ENCODE assay signal across 8 mouse cellular contexts in genomic region chr17:35861198-35861857, GRCm38 (mm10). TPM values are rescaled to one million over a fixed set of nuclear protein-coding genes. Genes with fewer than 3 reads are reported as not detected.
A peak's percentile ranks its signal among the peaks of the same experiment; 100 is the strongest.
DNase-seq lines count a peak whose midpoint lies in the region; ATAC-seq and TF ChIP-seq lines count a peak whose summit lies in the region.

Gene Nrm, plus strand, starts transcription at chr17:35861318.

- peaks cover 3% of the 10 kb centered on the region for H3K79me3 ChIP-seq in C2C12 (ENCODE audit: low read depth)

- H3K4me1 ChIP-seq in bone marrow macrophage, adult 2 months (ENCODE audit: control insufficient read depth, insufficient read depth, low read length) = peaks cover 28% of the 10 kb centered on the region
- H3K4me1 ChIP-seq in embryonic fibroblast, embryonic 13.5 days (ENCODE audit: control insufficient read depth, insufficient read depth, low read length) = peaks cover 12% of the 10 kb centered on the region
- H3K4me1 ChIP-seq in heart, embryonic 10.5 days = peaks cover 27% of the 10 kb centered on the region
- peaks cover 28% of the 10 kb centered on the region for H3K4me1 ChIP-seq in kidney, embryonic 15.5 days
- H3K4me1 ChIP-seq in liver, embryonic 13.5 days (replicated peaks) = peaks cover 43% of the 10 kb centered on the region
- peaks cover 14% of the 10 kb centered on the region for H3K4me1 ChIP-seq in stomach, embryonic 15.5 days

- H3K27me3 ChIP-seq in C2C12 (ENCODE audit: control insufficient read depth, insufficient read depth, insufficient read length) = no peaks in the 10 kb centered on the region
- no peaks in the 10 kb centered on the region for H3K27me3 ChIP-seq in heart, embryonic 10.5 days (ENCODE audit: insufficient read depth, poor library complexity, severe bottlenecking)
- H3K27me3 ChIP-seq in kidney, embryonic 15.5 days = no peaks in the 10 kb centered on the region
- H3K27me3 ChIP-seq in liver, embryonic 13.5 days = peaks cover 34% of the 10 kb centered on the region
- no peaks in the 10 kb centered on the region for H3K27me3 ChIP-seq in stomach, embryonic 15.5 days (replicated peaks)

- peak within 1 kb of the TSS; percentile 72 for H3K9ac ChIP-seq in kidney, embryonic 15.5 days
- peak within 1 kb of the TSS; percentile 81 for H3K9ac ChIP-seq in liver, embryonic 13.5 days
- H3K9ac ChIP-seq in stomach, embryonic 15.5 days = peak within 1 kb of the TSS; percentile 84

- H3K36me3 ChIP-seq in C2C12 (ENCODE audit: control insufficient read depth, insufficient read depth) = peaks cover 22% of the 10 kb centered on the region
- peaks cover 26% of the 10 kb centered on the region for H3K36me3 ChIP-seq in heart, embryonic 10.5 days
- H3K36me3 ChIP-seq in kidney, embryonic 15.5 days = peaks cover 29% of the 10 kb centered on the region
- peaks cover 26% of the 10 kb centered on the region for H3K36me3 ChIP-seq in liver, embryonic 13.5 days
- peaks cover 11% of the 10 kb centered on the region for H3K36me3 ChIP-seq in stomach, embryonic 15.5 days

- peak within 1 kb of the TSS; percentile 40 for H3K4me3 ChIP-seq in C2C12 (ENCODE audit: insufficient read depth, poor library complexity, severe bottlenecking)
- peak within 1 kb of the TSS; percentile 87 for H3K4me3 ChIP-seq in bone marrow macrophage, adult 2 months (ENCODE audit: insufficient read depth, low read length)
- peak within 1 kb of the TSS; percentile 70 for H3K4me3 ChIP-seq in embryonic fibroblast, embryonic 13.5 days (ENCODE audit: insufficient read depth, low read length)
- peak within 1 kb of the TSS; percentile 80 for H3K4me3 ChIP-seq in heart, embryonic 10.5 days
- peak within 1 kb of the TSS; percentile 71 for H3K4me3 ChIP-seq in kidney, embryonic 15.5 days (replicated peaks)
- peak within 1 kb of the TSS; percentile 77 for H3K4me3 ChIP-seq in liver, embryonic 13.5 days (replicated peaks)
- peak within 1 kb of the TSS; percentile 87 for H3K4me3 ChIP-seq in stomach, embryonic 15.5 days (replicated peaks)

- peak within 1 kb of the TSS; percentile 65 for H3K27ac ChIP-seq in bone marrow macrophage, adult 2 months (ENCODE audit: insufficient read depth, low read depth, low read length)
- H3K27ac ChIP-seq in embryonic fibroblast, embryonic 13.5 days (ENCODE audit: insufficient read depth, low read length) = peak within 1 kb of the TSS; percentile 81
- peak within 1 kb of the TSS; percentile 96 for H3K27ac ChIP-seq in heart, embryonic 10.5 days
- peak within 1 kb of the TSS; percentile 94 for H3K27ac ChIP-seq in kidney, embryonic 15.5 days
- peak within 1 kb of the TSS; percentile 84 for H3K27ac ChIP-seq in liver, embryonic 13.5 days
- peak within 1 kb of the TSS; percentile 96 for H3K27ac ChIP-seq in stomach, embryonic 15.5 days

- peak; percentile 90 for ATAC-seq in kidney, embryonic 15.5 days (replicated peaks; ENCODE audit: low FRiP score)
- ATAC-seq in liver, embryonic 13.5 days (ENCODE audit: low read depth) = peak; percentile 95
- peak; percentile 91 for ATAC-seq in stomach, embryonic 15.5 days (ENCODE audit: insufficient read depth, low FRiP score, low read depth)

- H3ac ChIP-seq in C2C12 (ENCODE audit: control insufficient read depth, insufficient read length, low read depth) = peak within 1 kb of the TSS; percentile 94

- no peak for TF ChIP-seq POLR2A in bone marrow macrophage, adult 2 months (IDR thresholded peaks at IDR 0.05; ENCODE audit: borderline replicate concordance, low read depth, low read length)
- TF ChIP-seq POLR2A in embryonic fibroblast, embryonic 13.5 days (IDR thresholded peaks at IDR 0.05; ENCODE audit: low read depth, low read length) = peak; percentile 76

- under 1% methylated on average over 47 of the region's 47 CpGs for WGBS in heart, embryonic 10.5 days
- WGBS in kidney, embryonic 15.5 days = under 1% methylated on average over 47 of the region's 47 CpGs
- under 1% methylated on average over 47 of the region's 47 CpGs for WGBS in liver, embryonic 13.5 days (ENCODE audit: insufficient replicate concordance)
- WGBS in stomach, embryonic 15.5 days = under 1% methylated on average over 47 of the region's 47 CpGs

- peak; percentile 95 for DNase-seq in heart, embryonic 10.5 days (ENCODE audit: low spot score)
- DNase-seq in liver, embryonic 13.5 days = peak; percentile 86
- peak; percentile 73 to 79 for DNase-seq in natural killer cell, adult 2 months (ENCODE audit: low spot score in 2 of 2)

- peaks cover 26% of the 10 kb centered on the region for H3K79me2 ChIP-seq in C2C12 (ENCODE audit: control insufficient read depth, insufficient read depth)

- peak; percentile 13 for TF ChIP-seq CTCF in C2C12 (IDR thresholded peaks at IDR 0.05; ENCODE audit: control insufficient read depth, insufficient read depth, insufficient read length)
- no peak for TF ChIP-seq CTCF in bone marrow macrophage, adult 2 months (IDR thresholded peaks at IDR 0.05; ENCODE audit: low read depth, low read length)
- TF ChIP-seq CTCF in embryonic fibroblast, embryonic 13.5 days (IDR thresholded peaks at IDR 0.05; ENCODE audit: borderline replicate concordance, insufficient read depth, low read length) = no peak; the same call in 1 of the 2 replicates

- peak within 1 kb of the TSS; percentile 65 for H3K4me2 ChIP-seq in kidney, embryonic 15.5 days
- peak within 1 kb of the TSS; percentile 80 for H3K4me2 ChIP-seq in liver, embryonic 13.5 days
- H3K4me2 ChIP-seq in stomach, embryonic 15.5 days = peak within 1 kb of the TSS; percentile 74

- H3K9me3 ChIP-seq in heart, embryonic 10.5 days = no peaks in the 10 kb centered on the region
- H3K9me3 ChIP-seq in kidney, embryonic 15.5 days (replicated peaks) = no peaks in the 10 kb centered on the region
- H3K9me3 ChIP-seq in liver, embryonic 13.5 days (replicated peaks) = no peaks in the 10 kb centered on the region
- no peaks in the 10 kb centered on the region for H3K9me3 ChIP-seq in stomach, embryonic 15.5 days

TF ChIP-seq in C2C12, 6 proteins besides CTCF, POLR2A, EP300 and RAD21:
- TF ChIP-seq CEBPB (IDR thresholded peaks at IDR 0.05; ENCODE audit: low read depth) (no peak), MAX (IDR thresholded peaks at IDR 0.05) (peak; percentile 74)

RNA-seq across cellular contexts. Expression of gene Nrm, which starts in this region (rescaled TPM):
- 25.5 TPM for polyA plus RNA-seq in C2C12 (2012; fragmentation: generic; extraction: Trizol)
- 31.7 and 33.1 TPM in 2 replicates for polyA plus RNA-seq in bone marrow macrophage, adult 2 months (2012; ENCODE audit: insufficient read depth, insufficient read length, missing spikeins)
- 9.8 and 15.5 TPM in 2 replicates for polyA plus RNA-seq in embryonic fibroblast, embryonic 13.5 days (2011; ENCODE audit: insufficient read length, low read depth, missing spikeins)
- 56.5 and 58.3 TPM in 2 replicates for polyA plus RNA-seq in heart, embryonic 10.5 days (2016; fragmentation: Nextera tagmentation; extraction: Ambion mirVana)
- 58.0 and 65.7 TPM in 2 replicates for polyA plus RNA-seq in kidney, embryonic 15.5 days (2015; fragmentation: Nextera tagmentation; extraction: Ambion mirVana)
- 23.0 and 25.4 TPM in 2 replicates for polyA plus RNA-seq in liver, embryonic 13.5 days (2015; fragmentation: Nextera tagmentation; extraction: Ambion mirVana)
- 54.0 and 54.7 TPM in 2 replicates for polyA plus RNA-seq in stomach, embryonic 15.5 days (2015; fragmentation: Nextera tagmentation; extraction: Ambion mirVana)

Comparison
In these comparisons a context has a peak if more than half of its experiments do, and no peak if none do; other contexts are left out.
1. Peak in every context shown above with its lines: DNase-seq, ATAC-seq, H3K4me3 ChIP-seq and H3K27ac ChIP-seq.